Mouse (Mus musculus): ENCODE results near the gene Stat4. TPM values are rescaled to one million over a fixed set of nuclear protein-coding genes. Genes with fewer than 3 reads are reported as not detected.

The Stat4 gene
- polyA plus RNA-seq, 1 experiment from 2014 or later: 0.93 TPM

DNA sequence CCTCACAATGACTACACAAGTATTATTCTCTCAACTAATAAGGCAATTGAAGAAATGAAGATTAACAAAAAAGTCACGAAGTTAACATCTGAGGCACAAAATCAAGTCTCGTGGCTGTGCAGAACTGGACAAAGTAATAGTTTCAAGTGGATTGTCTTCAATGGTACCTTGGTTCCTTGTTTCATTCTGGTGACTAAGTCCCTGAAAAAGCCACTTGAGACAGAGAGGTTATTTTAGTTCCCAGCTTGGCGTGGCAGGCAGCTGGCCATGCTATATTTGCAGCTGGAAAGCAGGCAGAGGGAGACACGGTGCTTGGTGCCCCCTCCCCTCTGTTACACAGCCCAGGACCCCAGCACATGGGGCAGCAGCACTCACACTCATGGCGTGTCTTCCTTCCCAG, 70.2 kb downstream of the Stat4 start:
- 82% methylated on average over 5 of the region's 5 CpGs for WGBS
- H3K27ac ChIP-seq (ENCODE audit: low read depth, low read length): no peak overlapping the region
- H3K4me2 ChIP-seq (replicated peaks; ENCODE audit: low read depth, low read length): no peak overlapping the region
- H3K4me3 ChIP-seq (ENCODE audit: low read depth, low read length): no peak overlapping the region
- H3K4me1 ChIP-seq (replicated peaks; ENCODE audit: control insufficient read depth, insufficient read depth, low read length): no peaks in the 10 kb centered on the region
- no peaks in the 10 kb centered on the region for H3K27me3 ChIP-seq (ENCODE audit: control insufficient read depth, insufficient read depth, low read length)
- no peaks in the 10 kb centered on the region for H3K36me3 ChIP-seq (ENCODE audit: control insufficient read depth, insufficient read depth, low read length)
- no peak overlapping the region for H3K9ac ChIP-seq (ENCODE audit: low read depth, low read length)
- no peak for DNase-seq (ENCODE audit: low spot score)
- ATAC-seq (ENCODE audit: low FRiP score): no peak
- no peaks in the 10 kb centered on the region for H3K9me3 ChIP-seq (ENCODE audit: control insufficient read depth, low read length)

DNA sequence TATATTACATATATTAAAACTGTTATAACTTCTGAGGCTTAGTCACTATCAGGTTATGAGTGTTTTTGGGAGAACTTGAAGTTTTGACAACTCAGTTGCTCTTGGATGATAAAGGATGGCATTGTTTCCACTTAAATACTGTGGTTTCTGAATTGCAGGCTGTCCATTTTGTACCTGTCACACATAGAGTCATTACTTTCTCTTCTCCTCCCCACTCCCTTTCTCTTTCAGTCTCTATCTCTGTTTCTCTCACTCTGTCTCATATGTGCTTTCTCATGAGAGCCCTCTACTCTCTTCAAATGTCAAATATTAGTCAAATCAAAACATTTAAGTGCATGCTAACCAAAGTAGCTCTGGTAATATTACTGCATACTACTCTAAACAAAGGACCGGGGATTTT, 79.3 kb downstream of the Stat4 start:
- Histone ChIP-seq H3K27ac (ENCODE audit: low read depth, low read length) (no peak overlapping the region), H3K9ac (ENCODE audit: low read depth, low read length) (no peak overlapping the region), H3K9me3 (ENCODE audit: control insufficient read depth, low read length) (no peaks in the 10 kb centered on the region), H3K4me3 (ENCODE audit: low read depth, low read length) (no peak overlapping the region), H3K27me3 (ENCODE audit: control insufficient read depth, insufficient read depth, low read length) (no peaks in the 10 kb centered on the region), H3K36me3 (ENCODE audit: control insufficient read depth, insufficient read depth, low read length) (no peaks in the 10 kb centered on the region), H3K4me2 (replicated peaks; ENCODE audit: low read depth, low read length) (no peak overlapping the region), H3K4me1 (replicated peaks; ENCODE audit: control insufficient read depth, insufficient read depth, low read length) (no peaks in the 10 kb centered on the region)
- ATAC-seq (ENCODE audit: low FRiP score) (no peak), DNase-seq (ENCODE audit: low spot score) (no peak)
- 98% methylated on average over 1 of the region's 1 CpGs for WGBS

- H3K4me2 ChIP-seq (replicated peaks; ENCODE audit: low read depth, low read length): no peak overlapping the region
- no peaks in the 10 kb centered on the region for H3K27me3 ChIP-seq (ENCODE audit: control insufficient read depth, insufficient read depth, low read length)
- 84% methylated on average over 3 of the region's 3 CpGs for WGBS
- no peaks in the 10 kb centered on the region for H3K36me3 ChIP-seq (ENCODE audit: control insufficient read depth, insufficient read depth, low read length)
- H3K9ac ChIP-seq (ENCODE audit: low read depth, low read length): no peak overlapping the region
- no peak for DNase-seq (ENCODE audit: low spot score)
- H3K4me1 ChIP-seq (replicated peaks; ENCODE audit: control insufficient read depth, insufficient read depth, low read length): no peaks in the 10 kb centered on the region
- H3K27ac ChIP-seq (ENCODE audit: low read depth, low read length): no peak overlapping the region
- no peaks in the 10 kb centered on the region for H3K9me3 ChIP-seq (ENCODE audit: control insufficient read depth, low read length)
- no peak overlapping the region for H3K4me3 ChIP-seq (ENCODE audit: low read depth, low read length)
- ATAC-seq (ENCODE audit: low FRiP score): no peak
These were observed 79.7 kb downstream of the Stat4 start for GRCm38 (mm10) chr1:52066694-52067093.

GRCm38 (mm10) chr1:52079724-52080367, 92.9 kb downstream of the Stat4 start:
- Histone ChIP-seq H3K27me3 (ENCODE audit: control insufficient read depth, insufficient read depth, low read length) (no peaks in the 10 kb centered on the region; the same call in 1 of the 2 replicates), H3K4me1 (replicated peaks; ENCODE audit: control insufficient read depth, insufficient read depth, low read length) (no peaks in the 10 kb centered on the region), H3K9ac (ENCODE audit: low read depth, low read length) (no peak overlapping the region), H3K9me3 (ENCODE audit: control insufficient read depth, low read length) (no peaks in the 10 kb centered on the region), H3K4me2 (replicated peaks; ENCODE audit: low read depth, low read length) (no peak overlapping the region), H3K4me3 (ENCODE audit: low read depth, low read length) (no peak overlapping the region), H3K27ac (ENCODE audit: low read depth, low read length) (no peak overlapping the region), H3K36me3 (ENCODE audit: control insufficient read depth, insufficient read depth, low read length) (no peaks in the 10 kb centered on the region)
- DNase-seq (ENCODE audit: low spot score) (peak; percentile 51), ATAC-seq (ENCODE audit: low FRiP score) (peak; percentile 78)
- WGBS: 12% methylated on average over 10 of the region's 10 CpGs

- no peak for DNase-seq (ENCODE audit: low spot score)
- Histone ChIP-seq H3K4me1 (replicated peaks; ENCODE audit: control insufficient read depth, insufficient read depth, low read length) (no peaks in the 10 kb centered on the region), H3K9ac (ENCODE audit: low read depth, low read length) (no peak overlapping the region), H3K4me3 (ENCODE audit: low read depth, low read length) (no peak overlapping the region), H3K27ac (ENCODE audit: low read depth, low read length) (no peak overlapping the region), H3K9me3 (ENCODE audit: control insufficient read depth, low read length) (no peaks in the 10 kb centered on the region), H3K36me3 (ENCODE audit: control insufficient read depth, insufficient read depth, low read length) (no peaks in the 10 kb centered on the region), H3K4me2 (replicated peaks; ENCODE audit: low read depth, low read length) (no peak overlapping the region; the same call in 1 of the 2 replicates), H3K27me3 (ENCODE audit: control insufficient read depth, insufficient read depth, low read length) (no peaks in the 10 kb centered on the region; the same call in 1 of the 2 replicates)
- ATAC-seq (ENCODE audit: low FRiP score): no peak
- 12% methylated on average over 8 of the region's 8 CpGs for WGBS
These were observed 93.4 kb downstream of the Stat4 start for GRCm38 (mm10) chr1:52080375-52080774.

GRCm38 (mm10) chr1:52086236-52086635, 99.3 kb downstream of the Stat4 start:
- no peak overlapping the region for H3K9ac ChIP-seq (ENCODE audit: low read depth, low read length)
- DNase-seq (ENCODE audit: low spot score): no peak
- no peak for ATAC-seq (ENCODE audit: low FRiP score)
- H3K4me2 ChIP-seq (replicated peaks; ENCODE audit: low read depth, low read length): no peak overlapping the region
- no peaks in the 10 kb centered on the region for H3K27me3 ChIP-seq (ENCODE audit: control insufficient read depth, insufficient read depth, low read length)
- no peak overlapping the region for H3K27ac ChIP-seq (ENCODE audit: low read depth, low read length)
- 51% methylated on average over 4 of the region's 4 CpGs for WGBS
- H3K36me3 ChIP-seq (ENCODE audit: control insufficient read depth, insufficient read depth, low read length): no peaks in the 10 kb centered on the region
- H3K9me3 ChIP-seq (ENCODE audit: control insufficient read depth, low read length): no peaks in the 10 kb centered on the region
- no peaks in the 10 kb centered on the region for H3K4me1 ChIP-seq (replicated peaks; ENCODE audit: control insufficient read depth, insufficient read depth, low read length)
- H3K4me3 ChIP-seq (ENCODE audit: low read depth, low read length): no peak overlapping the region

GRCm38 (mm10) chr1:52087128-52087527, 100.2 kb downstream of the Stat4 start:
- Histone ChIP-seq H3K9ac (ENCODE audit: low read depth, low read length) (no peak overlapping the region), H3K27ac (ENCODE audit: low read depth, low read length) (no peak overlapping the region), H3K4me2 (replicated peaks; ENCODE audit: low read depth, low read length) (no peak overlapping the region), H3K4me3 (ENCODE audit: low read depth, low read length) (no peak overlapping the region), H3K4me1 (replicated peaks; ENCODE audit: control insufficient read depth, insufficient read depth, low read length) (no peaks in the 10 kb centered on the region), H3K9me3 (ENCODE audit: control insufficient read depth, low read length) (no peaks in the 10 kb centered on the region), H3K36me3 (ENCODE audit: control insufficient read depth, insufficient read depth, low read length) (no peaks in the 10 kb centered on the region), H3K27me3 (ENCODE audit: control insufficient read depth, insufficient read depth, low read length) (no peaks in the 10 kb centered on the region)
- 85% methylated on average over 1 of the region's 1 CpGs for WGBS
- no peak for DNase-seq (ENCODE audit: low spot score)
- no peak for ATAC-seq (ENCODE audit: low FRiP score)

- Histone ChIP-seq H3K27me3 (ENCODE audit: control insufficient read depth, insufficient read depth, low read length) (no peaks in the 10 kb centered on the region), H3K4me2 (replicated peaks; ENCODE audit: low read depth, low read length) (no peak overlapping the region), H3K4me1 (replicated peaks; ENCODE audit: control insufficient read depth, insufficient read depth, low read length) (no peaks in the 10 kb centered on the region), H3K27ac (ENCODE audit: low read depth, low read length) (no peak overlapping the region), H3K9ac (ENCODE audit: low read depth, low read length) (no peak overlapping the region), H3K36me3 (ENCODE audit: control insufficient read depth, insufficient read depth, low read length) (no peaks in the 10 kb centered on the region), H3K9me3 (ENCODE audit: control insufficient read depth, low read length) (no peaks in the 10 kb centered on the region), H3K4me3 (ENCODE audit: low read depth, low read length) (no peak overlapping the region)
- WGBS: 86% methylated on average over 4 of the region's 4 CpGs
- no peak for DNase-seq (ENCODE audit: low spot score)
- ATAC-seq (ENCODE audit: low FRiP score): no peak
These were observed 101.7 kb downstream of the Stat4 start for GRCm38 (mm10) chr1:52088634-52089033.

DNA sequence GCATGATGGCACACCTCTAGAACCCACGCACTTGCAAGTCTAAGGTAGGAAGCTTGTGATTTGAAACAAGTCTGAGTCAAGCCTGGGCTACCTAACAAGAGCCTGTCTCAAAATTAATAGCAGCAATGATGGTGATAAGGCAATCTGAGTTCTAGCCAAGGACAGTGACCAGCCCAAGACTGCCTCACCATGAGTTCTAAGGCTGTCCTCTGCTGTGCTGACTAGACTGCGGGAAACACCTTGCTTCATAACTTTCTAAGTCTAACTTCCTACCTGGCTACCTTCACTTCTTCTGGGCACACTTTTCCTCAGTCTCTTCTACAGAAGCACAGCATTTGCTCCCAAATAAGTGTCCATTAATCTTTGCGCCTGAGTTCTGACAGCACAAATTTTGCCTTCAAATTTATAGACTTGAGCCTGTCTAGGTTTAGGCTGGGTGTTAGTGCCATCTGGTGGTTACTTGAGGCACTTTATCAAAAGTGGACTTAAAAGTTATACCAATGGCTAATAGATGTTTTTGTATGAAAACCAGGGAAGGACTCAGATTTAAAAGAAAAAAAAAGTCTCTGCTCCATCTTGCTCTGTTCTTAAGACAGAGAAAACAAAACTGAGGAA, 111.8 kb downstream of the Stat4 start:
- DNase-seq (ENCODE audit: low spot score) (peak; percentile 65), ATAC-seq (ENCODE audit: low FRiP score) (no peak)
- Histone ChIP-seq H3K27me3 (ENCODE audit: control insufficient read depth, insufficient read depth, low read length) (no peaks in the 10 kb centered on the region), H3K4me3 (ENCODE audit: low read depth, low read length) (no peak overlapping the region), H3K36me3 (ENCODE audit: control insufficient read depth, insufficient read depth, low read length) (no peaks in the 10 kb centered on the region), H3K9ac (ENCODE audit: low read depth, low read length) (no peak overlapping the region), H3K27ac (ENCODE audit: low read depth, low read length) (no peak overlapping the region), H3K4me1 (replicated peaks; ENCODE audit: control insufficient read depth, insufficient read depth, low read length) (no peaks in the 10 kb centered on the region), H3K4me2 (replicated peaks; ENCODE audit: low read depth, low read length) (no peak overlapping the region), H3K9me3 (ENCODE audit: control insufficient read depth, low read length) (no peaks in the 10 kb centered on the region)
- 84% methylated on average over 3 of the region's 3 CpGs for WGBS
